Mouse (Mus musculus): ENCODE measurements at regions not wholly inside any gene's neighbourhood (a gene's known extent, or its start where the extent isn't known, plus 50 kb on each side); places are given as distances from the start of the nearest gene placed in this dataset.

DNA sequence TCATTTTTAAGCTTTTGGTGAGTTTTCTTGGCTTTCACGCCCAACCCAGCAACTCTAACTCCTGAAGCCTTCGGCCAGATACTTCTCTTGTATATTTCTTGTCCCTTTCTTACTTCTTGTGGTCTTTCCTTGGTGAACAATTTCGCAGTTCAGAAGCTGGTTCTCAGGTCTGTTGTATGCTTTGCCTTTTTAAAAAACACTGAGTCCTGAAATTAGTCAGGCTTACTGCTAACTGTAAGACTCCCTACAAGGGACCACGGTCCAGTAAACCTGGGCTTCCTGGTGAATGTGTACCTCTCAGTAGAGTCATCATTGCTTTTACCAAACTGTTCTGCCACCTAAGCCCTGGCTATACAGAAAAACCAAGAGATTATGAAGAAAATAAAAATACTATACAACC lies 81.3 kb upstream of the Olig3 start:
- H3K9me3 ChIP-seq (replicated peaks; ENCODE audit: insufficient read depth, low read length), result no peaks in the 10 kb centered on the region
- TF ChIP-seq NELFE (IDR thresholded peaks at IDR 0.05; ENCODE audit: low read depth, low read length), result no peak
- TF ChIP-seq POLR2AphosphoS5 (IDR thresholded peaks at IDR 0.05; ENCODE audit: borderline replicate concordance, low read depth, low read length), result no peak
- TF ChIP-seq CHD1 (IDR thresholded peaks at IDR 0.05; ENCODE audit: low read depth, low read length), result no peak
- no peak for TF ChIP-seq NRF1 (IDR thresholded peaks at IDR 0.05; ENCODE audit: insufficient read depth, low read depth, low read length, poor library complexity, severe bottlenecking)
- no peak for TF ChIP-seq MEF2A (IDR thresholded peaks at IDR 0.05; ENCODE audit: extremely low read depth, insufficient replicate concordance, low read depth, low read length, poor library complexity, severe bottlenecking)
- TF ChIP-seq MAX (IDR thresholded peaks at IDR 0.05; ENCODE audit: low read length), result no peak
- TF ChIP-seq CTCF (IDR thresholded peaks at IDR 0.05 in 2 of 3, conservative IDR thresholded peaks at IDR 0.05 in 1 of 3; ENCODE audit: control insufficient read depth in 1 of 3, insufficient read depth in 1 of 3, low read depth in 2 of 3, low read length in 3 of 3, poor library complexity in 1 of 3, severe bottlenecking in 1 of 3), result no peak
- no peak for TF ChIP-seq ETS1 (IDR thresholded peaks at IDR 0.05; ENCODE audit: low read depth, low read length)
- no peak for TF ChIP-seq UBTF (IDR thresholded peaks at IDR 0.05; ENCODE audit: borderline replicate concordance, insufficient read depth, low read depth, low read length)
- TF ChIP-seq ZMIZ1 (IDR thresholded peaks at IDR 0.05; ENCODE audit: low read depth, low read length), result no peak
- TF ChIP-seq MYB (IDR thresholded peaks at IDR 0.05; ENCODE audit: low read depth, low read length), result no peak
- no peak for TF ChIP-seq USF1 (IDR thresholded peaks at IDR 0.05; ENCODE audit: low read depth, low read length)
- TF ChIP-seq JUND (IDR thresholded peaks at IDR 0.05; ENCODE audit: low read depth, low read length), result no peak
- no peak for TF ChIP-seq GATA1 (IDR thresholded peaks at IDR 0.05; ENCODE audit: low read depth, low read length)
- TF ChIP-seq KAT2A (conservative IDR thresholded peaks at IDR 0.05; ENCODE audit: low read depth, low read length), result no peak
- TF ChIP-seq RAD21 (IDR thresholded peaks at IDR 0.05; ENCODE audit: low read depth, low read length), result no peak
- no peak for TF ChIP-seq MAFK (IDR thresholded peaks at IDR 0.05; ENCODE audit: borderline replicate concordance, low read depth, low read length)
- TF ChIP-seq ZNF384 (IDR thresholded peaks at IDR 0.05; ENCODE audit: low read depth, low read length), result no peak
- TF ChIP-seq RCOR1 (IDR thresholded peaks at IDR 0.05; ENCODE audit: low read depth, low read length), result no peak
- TF ChIP-seq E2F4 (IDR thresholded peaks at IDR 0.05; ENCODE audit: borderline replicate concordance, low read depth, low read length), result no peak
- H3K4me1 ChIP-seq (ENCODE audit: control insufficient read depth in 1 of 2, insufficient read depth in 2 of 2, low read length in 2 of 2), result no peaks in the 10 kb centered on the region
- no peak overlapping the region for H3K9ac ChIP-seq (ENCODE audit: control insufficient read depth, low read depth, low read length, poor library complexity, severe bottlenecking)
- H3K4me3 ChIP-seq (ENCODE audit: control insufficient read depth in 1 of 2, insufficient read depth in 1 of 2, low read depth in 2 of 2, low read length in 2 of 2), result no peak overlapping the region
- peaks cover 0 to 1% of the 10 kb centered on the region in 2 experiments; a peak in 1 of 4 replicates for H3K27me3 ChIP-seq (ENCODE audit: control insufficient read depth in 1 of 2, insufficient read depth in 2 of 2, low read length in 2 of 2)
- no peak for DNase-seq (ENCODE audit: low read depth, low spot score)
- H3K27ac ChIP-seq (ENCODE audit: control insufficient read depth, low read depth, low read length), result no peak overlapping the region
- no peaks in the 10 kb centered on the region for H3K79me2 ChIP-seq (ENCODE audit: control insufficient read depth, insufficient read depth, low read length, poor library complexity)
- H3K36me3 ChIP-seq (ENCODE audit: control insufficient read depth in 1 of 2, insufficient read depth in 2 of 2, low read length in 2 of 2), result no peaks in the 10 kb centered on the region

GRCm38 (mm10) chr10:19269418-19269817 lies 86.9 kb upstream of the Olig3 start:
- H3K27me3 ChIP-seq (ENCODE audit: control insufficient read depth in 1 of 2, insufficient read depth in 2 of 2, low read length in 2 of 2), result no peaks in the 10 kb centered on the region
- H3K79me2 ChIP-seq (ENCODE audit: control insufficient read depth, insufficient read depth, low read length, poor library complexity), result no peaks in the 10 kb centered on the region
- no peaks in the 10 kb centered on the region for H3K9me3 ChIP-seq (replicated peaks; ENCODE audit: insufficient read depth, low read length)
- H3K27ac ChIP-seq (ENCODE audit: control insufficient read depth, low read depth, low read length), result no peak overlapping the region
- H3K9ac ChIP-seq (ENCODE audit: control insufficient read depth, low read depth, low read length, poor library complexity, severe bottlenecking), result no peak overlapping the region
- no peak for DNase-seq (ENCODE audit: low read depth, low spot score)
- no peaks in the 10 kb centered on the region for H3K4me1 ChIP-seq (ENCODE audit: control insufficient read depth in 1 of 2, insufficient read depth in 2 of 2, low read length in 2 of 2)
- no peaks in the 10 kb centered on the region for H3K36me3 ChIP-seq (ENCODE audit: control insufficient read depth in 1 of 2, insufficient read depth in 2 of 2, low read length in 2 of 2)
- TF ChIP-seq ZC3H11A (IDR thresholded peaks at IDR 0.05; ENCODE audit: low read depth, low read length) (no peak), BHLHE40 (IDR thresholded peaks at IDR 0.05; ENCODE audit: borderline replicate concordance, low read depth, low read length) (no peak), TCF12 (IDR thresholded peaks at IDR 0.05; ENCODE audit: low read depth, low read length) (no peak), CHD2 (IDR thresholded peaks at IDR 0.05; ENCODE audit: low read length) (no peak), KAT2A (conservative IDR thresholded peaks at IDR 0.05; ENCODE audit: low read depth, low read length) (no peak), SMC3 (IDR thresholded peaks at IDR 0.05; ENCODE audit: low read depth, low read length) (no peak), JUND (IDR thresholded peaks at IDR 0.05; ENCODE audit: low read depth, low read length) (no peak), MYC (IDR thresholded peaks at IDR 0.05; ENCODE audit: low read depth, low read length) (no peak), POLR2AphosphoS5 (IDR thresholded peaks at IDR 0.05; ENCODE audit: borderline replicate concordance, low read depth, low read length) (no peak), RCOR1 (IDR thresholded peaks at IDR 0.05; ENCODE audit: low read depth, low read length) (no peak), E2F4 (IDR thresholded peaks at IDR 0.05; ENCODE audit: borderline replicate concordance, low read depth, low read length) (no peak), POLR2A (IDR thresholded peaks at IDR 0.05; ENCODE audit: control insufficient read depth in 1 of 2, insufficient read depth in 1 of 2, low read depth in 1 of 2, low read length in 2 of 2, poor library complexity in 1 of 2) (no peak), MAFK (IDR thresholded peaks at IDR 0.05; ENCODE audit: borderline replicate concordance, low read depth, low read length) (no peak), MYB (IDR thresholded peaks at IDR 0.05; ENCODE audit: low read depth, low read length) (no peak), TAL1 (IDR thresholded peaks at IDR 0.05; ENCODE audit: low read length) (no peak), ELF1 (IDR thresholded peaks at IDR 0.05; ENCODE audit: low read depth, low read length) (no peak)
- no peak overlapping the region for H3K4me3 ChIP-seq (ENCODE audit: control insufficient read depth in 1 of 2, insufficient read depth in 1 of 2, low read depth in 2 of 2, low read length in 2 of 2)
